Mouse (Mus musculus) bone marrow, adult 2 months (tissue): ENCODE measurements at regions not wholly inside any gene's neighbourhood (a gene's known extent, or its start where the extent isn't known, plus 50 kb on each side); places are given as distances from the start of the nearest gene placed in this dataset.

Experiments used
- CTCF ChIP-seq: fragments of 200-500 bp; IDR thresholded peaks from 2 replicates; pipeline ENCODE4 v1.5.1; 2011; ENCODE audit warnings: low read length, control low read depth; ENCODE audit not compliant: control insufficient read depth, insufficient read depth
- POLR2A ChIP-seq: fragments of 200-500 bp; IDR thresholded peaks from 2 replicates; pipeline ENCODE4 v1.6.1; 2011; ENCODE audit warnings: low read depth, mild to moderate bottlenecking, control low read depth, low read length, borderline replicate concordance; ENCODE audit not compliant: control insufficient read depth

GRCm38 (mm10) chr11:112952356-112952755 lies 170.3 kb downstream of the Sox9 start:
- TF ChIP-seq CTCF (no peak), POLR2A (no peak)
